Mouse (Mus musculus) forebrain, embryonic 13.5 days (tissue): Measurements from ENCODE around the gene 4933403O08Rik. TPM values are rescaled to one million over a fixed set of nuclear protein-coding genes. Genes with fewer than 3 reads are reported as not detected.

Experiments
- ATAC-seq: fragments of 200-750 bp; cut with Nextera tagmentation; 2 replicates; pipeline ENCODE4 v1.8.0; 2017
- H3K27ac ChIP-seq: fragments of 300-500 bp; sonication (generic); 2 replicates; pipeline ENCODE4 v1.5.1; 2015; ENCODE audit warnings: inconsistent platforms, mild to moderate bottlenecking, moderate library complexity
- H3K27me3 ChIP-seq: fragments of 300-500 bp; sonication (generic); 2 replicates; pipeline ENCODE4 v1.6.1; 2015; ENCODE audit warnings: mild to moderate bottlenecking, inconsistent platforms
- H3K36me3 ChIP-seq: fragments of 300-500 bp; sonication (generic); 2 replicates; pipeline ENCODE4 v1.6.1; 2015; ENCODE audit warnings: mild to moderate bottlenecking, inconsistent platforms; ENCODE audit not compliant: poor library complexity, severe bottlenecking
- H3K4me1 ChIP-seq: fragments of 300-500 bp; sonication (generic); 2 replicates; pipeline ENCODE4 v1.6.1; 2015; ENCODE audit warnings: inconsistent platforms
- H3K4me2 ChIP-seq: fragments of 300-500 bp; sonication (generic); 2 replicates; pipeline ENCODE4 v1.6.1; 2015; ENCODE audit warnings: inconsistent platforms, mild to moderate bottlenecking, moderate library complexity
- H3K4me3 ChIP-seq: fragments of 300-500 bp; sonication (generic); 2 replicates; pipeline ENCODE4 v1.5.1; 2015; ENCODE audit warnings: mild to moderate bottlenecking, inconsistent platforms
- H3K9ac ChIP-seq: fragments of 300-500 bp; sonication (generic); 2 replicates; pipeline ENCODE4 v1.6.1; 2015; ENCODE audit warnings: mild to moderate bottlenecking, inconsistent platforms
- H3K9me3 ChIP-seq: fragments of 300-500 bp; sonication (generic); replicated peaks from 2 replicates; pipeline ENCODE4 v1.6.1; 2016; ENCODE audit warnings: inconsistent platforms
- WGBS: fragments of 180-500 bp; shearing (Covaris S2); methylation state at CpG from one replicate; pipeline ENCODE4 v1.1.7; 2015; 5-methylcytosine and 5-hydroxymethylcytosine counted together
- polyA plus RNA-seq: library from polyadenylated mRNA; unstranded; fragments of >200 nt; fragmentation: Nextera tagmentation; extraction: Ambion mirVana; gene quantifications from 2 replicates; pipeline ENCODE4 v1.2.1, GENCODE M21; 2015

Gene 4933403O08Rik
- polyA plus RNA-seq: 0.18 TPM in 1 of 2 replicates, not detected in the other

DNA sequence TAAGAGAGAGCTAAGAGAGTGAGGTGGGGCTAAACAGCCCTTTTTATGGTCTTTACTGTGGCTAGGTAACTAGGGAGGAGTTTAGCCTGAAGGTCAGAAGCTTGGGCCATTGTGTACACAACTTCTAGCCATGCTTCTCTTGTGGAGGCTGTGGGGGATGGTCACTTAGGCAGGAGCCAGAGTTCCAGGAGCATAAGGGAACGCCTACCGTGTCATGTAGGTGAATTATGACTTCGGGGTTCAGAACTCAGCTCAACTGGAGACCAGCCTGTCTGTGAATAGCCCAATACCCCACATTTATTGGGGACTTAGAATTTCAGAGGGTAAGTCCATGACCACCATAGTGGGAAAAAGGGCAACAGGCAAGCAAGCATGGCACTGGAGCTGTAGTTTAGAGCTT lies at the start of gene 4933403O08Rik:
Gene 4933403O08Rik, plus strand, starts transcription at position 301 of the 400 bp plus-strand sequence.
- H3K9me3 ChIP-seq: no peaks in the 10 kb centered on the region
- no peak for ATAC-seq
- H3K9ac ChIP-seq: no peak within 1 kb of the TSS
- WGBS: 96% methylated on average over 3 of the region's 3 CpGs
- no peak within 1 kb of the TSS for H3K4me3 ChIP-seq
- H3K27me3 ChIP-seq: no peaks in the 10 kb centered on the region
- no peaks in the 10 kb centered on the region for H3K4me1 ChIP-seq
- no peak within 1 kb of the TSS for H3K4me2 ChIP-seq
- no peaks in the 10 kb centered on the region for H3K36me3 ChIP-seq
- H3K27ac ChIP-seq: no peak within 1 kb of the TSS

DNA sequence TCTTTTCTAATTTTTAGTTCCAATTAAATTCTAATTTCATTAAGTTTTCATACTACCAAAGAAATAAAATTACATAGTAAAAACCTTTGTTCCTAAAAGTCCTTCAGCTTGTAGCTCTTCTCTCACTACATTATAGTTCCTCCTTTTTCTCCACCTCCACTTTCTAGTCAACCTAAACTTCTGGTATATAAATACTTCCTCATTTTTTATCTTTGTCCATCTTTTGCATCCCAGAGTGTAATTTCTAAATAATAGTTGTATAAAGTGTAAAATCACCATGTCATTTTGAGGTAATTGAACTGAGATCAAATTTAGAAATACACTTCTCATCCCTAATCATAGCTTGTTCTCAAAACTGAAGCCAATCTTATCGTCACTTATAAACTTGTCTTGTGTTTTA lies 4.1 kb downstream of the 4933403O08Rik start:
- no peak overlapping the region for H3K4me2 ChIP-seq
- H3K9ac ChIP-seq: no peak overlapping the region
- H3K36me3 ChIP-seq: no peaks in the 10 kb centered on the region
- H3K9me3 ChIP-seq: no peaks in the 10 kb centered on the region
- 88% methylated on average over 1 of the region's 1 CpGs for WGBS
- H3K27me3 ChIP-seq: no peaks in the 10 kb centered on the region
- H3K27ac ChIP-seq: no peak overlapping the region
- H3K4me3 ChIP-seq: no peak overlapping the region
- H3K4me1 ChIP-seq: no peaks in the 10 kb centered on the region
- no peak for ATAC-seq

GRCm38 (mm10) chrX:112255513-112255912 lies 16.7 kb downstream of the 4933403O08Rik start:
- no peak overlapping the region for H3K4me3 ChIP-seq
- no peak for ATAC-seq
- H3K27me3 ChIP-seq: no peaks in the 10 kb centered on the region
- H3K4me2 ChIP-seq: no peak overlapping the region
- no peaks in the 10 kb centered on the region for H3K4me1 ChIP-seq
- H3K9me3 ChIP-seq: no peaks in the 10 kb centered on the region
- no peak overlapping the region for H3K9ac ChIP-seq
- no peak overlapping the region for H3K27ac ChIP-seq
- no peaks in the 10 kb centered on the region for H3K36me3 ChIP-seq
- 78% methylated on average over 2 of the region's 2 CpGs for WGBS

- H3K27ac ChIP-seq: no peak overlapping the region
- no peaks in the 10 kb centered on the region for H3K36me3 ChIP-seq
- no peak overlapping the region for H3K4me2 ChIP-seq
- no peak overlapping the region for H3K4me3 ChIP-seq
- 89% methylated on average over 1 of the region's 1 CpGs for WGBS
- no peak overlapping the region for H3K9ac ChIP-seq
- no peaks in the 10 kb centered on the region for H3K4me1 ChIP-seq
- no peaks in the 10 kb centered on the region for H3K9me3 ChIP-seq
- no peak for ATAC-seq
- H3K27me3 ChIP-seq: no peaks in the 10 kb centered on the region
These were observed 34.7 kb downstream of the 4933403O08Rik start for GRCm38 (mm10) chrX:112273550-112273949.

Other genes starting within 250 kb of the 4933403O08Rik start
- 0.89 and 1.7 TPM in 2 replicates for gene Tex16, start 228.0 kb upstream of the 4933403O08Rik start, polyA plus RNA-seq
- gene Apool, start 72.3 kb downstream of the 4933403O08Rik start, polyA plus RNA-seq: 38.7 and 41.2 TPM in 2 replicates
- not detected in 2 replicates for gene Satl1, start 167.7 kb downstream of the 4933403O08Rik start, polyA plus RNA-seq